Mouse (Mus musculus) telencephalon, adult 2 months (tissue): ENCODE measurements at regions not wholly inside any gene's neighbourhood (a gene's known extent, or its start where the extent isn't known, plus 50 kb on each side); places are given as distances from the start of the nearest gene placed in this dataset.
"Not testable (repeated sequence)": the region's sequence is repeated elsewhere in the genome, so short reads cannot be mapped to it uniquely, and the experiment has no call there.

Source experiments
- DNase-seq: peaks from one replicate; pipeline ENCODE4 v3.0.0-alpha.2; 2011; ENCODE audit warnings: low read depth, low spot score

DNA sequence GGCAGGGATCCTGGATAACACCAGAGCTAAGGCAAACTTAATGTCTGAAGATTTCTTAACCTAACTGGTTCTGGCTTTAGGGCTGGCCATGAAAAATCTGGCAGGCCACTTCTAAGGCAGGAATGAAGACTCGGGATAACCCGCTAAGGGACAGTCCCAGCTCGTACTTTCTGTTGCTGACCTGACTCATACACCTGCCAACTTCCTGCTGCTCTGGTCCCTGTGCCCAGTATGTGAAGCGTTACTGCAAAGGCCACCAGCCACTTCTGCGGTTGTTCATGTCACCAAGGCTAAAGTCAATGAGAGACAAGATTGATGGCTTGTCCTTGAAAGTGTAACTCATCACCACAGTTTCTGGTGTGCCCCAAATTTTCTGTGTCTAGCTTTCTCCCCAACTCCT is 125.3 kb upstream of the Arid1b start:
- DNase-seq: no peak

DNA sequence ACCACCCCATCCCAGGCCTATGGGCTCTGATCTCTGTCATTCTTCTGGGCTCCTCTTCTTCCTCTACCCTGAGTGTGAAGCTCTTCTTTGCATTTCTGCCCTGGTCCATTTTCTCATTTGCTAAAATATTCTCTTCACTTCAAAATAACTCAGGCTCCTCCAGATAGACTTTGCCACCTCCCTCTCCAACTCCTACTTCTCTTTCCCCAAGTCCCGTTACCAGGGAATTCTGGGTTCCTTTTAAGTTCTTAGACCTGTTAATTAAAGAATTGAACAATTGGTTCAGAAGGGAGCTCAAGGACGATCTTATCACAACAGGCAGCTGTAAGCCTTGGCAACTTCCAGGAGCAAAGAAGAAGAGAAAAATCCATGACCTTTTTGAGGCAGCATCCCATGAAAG is 122.9 kb upstream of the Arid1b start:
- DNase-seq: peak; percentile 44

GRCm38 (mm10) chr17:4874459-4874858 is 119.7 kb upstream of the Arid1b start:
- no peak for DNase-seq

- no peak for DNase-seq
These were observed 118.8 kb upstream of the Arid1b start for GRCm38 (mm10) chr17:4875086-4876046.

GRCm38 (mm10) chr17:4876431-4876830 is 117.7 kb upstream of the Arid1b start:
- DNase-seq: no peak

DNA sequence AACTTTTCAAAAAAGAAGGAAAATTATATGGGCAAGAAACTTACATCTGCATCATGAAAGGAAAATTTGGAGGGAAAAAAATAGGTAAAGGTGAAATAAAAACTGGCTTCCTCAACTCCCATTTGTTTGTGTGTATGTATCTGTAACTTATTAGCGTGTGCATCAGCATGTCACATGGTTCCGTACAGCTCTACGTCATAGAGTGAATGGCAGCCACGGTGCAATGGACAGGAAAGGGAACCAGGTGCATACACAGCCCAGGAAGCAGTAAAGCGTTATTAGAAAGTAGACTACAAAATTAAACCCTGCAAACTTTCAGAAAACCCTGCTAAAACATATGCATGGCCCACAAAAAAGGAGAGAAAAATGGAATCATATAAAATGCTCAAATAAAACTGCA is 112.7 kb upstream of the Arid1b start:
- DNase-seq: no peak

- DNase-seq: no peak
These were observed 110.0 kb upstream of the Arid1b start for GRCm38 (mm10) chr17:4884083-4884482.

DNA sequence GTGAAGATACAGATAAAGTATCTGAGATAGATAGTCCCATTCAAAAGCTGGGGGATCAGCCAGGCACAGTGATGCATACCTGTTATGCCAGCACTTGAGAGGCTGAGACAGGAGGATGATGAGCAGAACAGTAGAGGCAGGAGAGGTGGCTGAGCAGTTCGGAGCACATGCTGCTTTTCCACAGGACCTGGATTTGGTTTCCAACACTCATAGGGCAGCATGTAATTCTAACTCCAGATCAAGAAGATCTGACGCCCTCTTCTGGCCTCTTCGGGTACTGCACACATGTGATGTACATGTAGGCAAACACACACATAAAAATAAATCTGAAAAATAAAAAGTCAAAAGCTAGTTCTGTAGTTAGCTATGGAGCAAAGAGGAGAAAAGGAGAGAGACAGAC is 109.4 kb upstream of the Arid1b start:
- no peak for DNase-seq

DNA sequence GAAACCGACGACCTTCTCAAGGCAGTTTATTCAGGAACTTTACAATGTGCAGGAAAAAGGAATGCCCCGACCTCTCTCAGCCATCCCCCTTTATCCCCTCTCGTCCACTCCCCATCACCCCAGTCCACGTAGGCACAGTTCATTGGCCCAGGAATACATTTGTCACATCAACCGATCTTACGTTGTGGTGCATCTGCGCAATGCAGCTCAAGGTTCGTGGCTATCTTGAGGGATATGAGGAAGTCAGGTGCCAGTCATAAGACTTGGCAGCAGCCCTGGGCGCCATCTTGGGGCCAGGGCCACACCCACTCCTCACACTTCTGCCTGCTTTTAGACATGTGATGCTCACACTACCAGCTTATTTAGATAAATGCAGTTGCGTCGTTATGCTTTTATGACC is 106.8 kb upstream of the Arid1b start:
- DNase-seq: not testable (repeated sequence)

- DNase-seq: no peak
These were observed 104.6 kb upstream of the Arid1b start for GRCm38 (mm10) chr17:4889577-4889976.

DNA sequence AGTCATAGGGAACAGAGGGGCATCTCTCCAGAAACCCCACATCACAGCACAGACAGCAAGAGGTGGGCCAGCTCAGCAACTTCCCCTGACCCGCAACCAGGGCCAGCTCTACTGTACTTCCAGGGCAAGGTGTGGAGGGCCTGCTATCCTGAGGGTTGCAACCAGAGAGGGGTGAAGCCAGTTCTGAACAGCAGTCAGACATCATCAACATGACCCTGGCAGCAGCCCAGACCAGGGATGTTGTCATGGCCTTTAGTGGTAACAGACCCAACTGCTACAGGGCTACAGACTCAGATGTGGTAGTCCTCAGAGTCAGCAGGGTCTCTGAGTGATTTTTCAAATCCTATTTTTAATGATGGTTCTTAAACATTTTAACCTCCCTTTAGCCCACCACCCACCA is 104.0 kb upstream of the Arid1b start:
- DNase-seq: no peak

- no peak for DNase-seq
These were observed 102.6 kb upstream of the Arid1b start for GRCm38 (mm10) chr17:4891576-4891975.

GRCm38 (mm10) chr17:4894756-4895330 is 99.3 kb upstream of the Arid1b start:
- DNase-seq: not testable (repeated sequence)

GRCm38 (mm10) chr17:4903129-4903528 is 91.0 kb upstream of the Arid1b start:
- no peak for DNase-seq

- peak; percentile 48 for DNase-seq
These were observed 87.6 kb upstream of the Arid1b start for GRCm38 (mm10) chr17:4906504-4906903.

DNA sequence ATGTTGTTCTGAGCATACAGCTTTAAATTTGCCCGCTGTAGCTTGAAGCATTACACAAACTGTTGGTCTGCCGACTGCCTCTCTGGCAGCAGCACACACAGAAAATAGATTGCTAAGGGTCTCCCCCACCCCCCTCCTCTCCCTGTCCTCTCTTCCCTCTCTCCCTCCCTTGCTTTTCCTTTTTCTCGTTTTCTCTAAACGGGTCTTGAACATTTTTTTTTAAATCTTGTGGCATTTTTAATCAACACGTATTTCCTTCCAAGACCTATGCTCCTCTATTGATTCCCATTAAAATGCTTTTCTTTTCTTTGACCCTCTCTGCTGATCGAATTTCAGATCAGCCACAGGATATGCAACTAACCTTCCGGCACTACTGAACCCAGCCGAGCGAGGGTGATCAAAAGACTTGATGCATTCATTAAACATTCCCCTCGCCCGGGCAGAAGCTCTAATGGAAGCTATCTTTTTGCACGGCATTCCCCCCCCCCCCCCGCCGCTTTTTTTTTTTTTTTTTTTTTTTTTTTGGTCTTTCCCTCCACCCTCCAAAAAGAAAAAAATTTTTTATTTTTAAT is 86.9 kb upstream of the Arid1b start:
- peak; percentile 39 for DNase-seq

DNA sequence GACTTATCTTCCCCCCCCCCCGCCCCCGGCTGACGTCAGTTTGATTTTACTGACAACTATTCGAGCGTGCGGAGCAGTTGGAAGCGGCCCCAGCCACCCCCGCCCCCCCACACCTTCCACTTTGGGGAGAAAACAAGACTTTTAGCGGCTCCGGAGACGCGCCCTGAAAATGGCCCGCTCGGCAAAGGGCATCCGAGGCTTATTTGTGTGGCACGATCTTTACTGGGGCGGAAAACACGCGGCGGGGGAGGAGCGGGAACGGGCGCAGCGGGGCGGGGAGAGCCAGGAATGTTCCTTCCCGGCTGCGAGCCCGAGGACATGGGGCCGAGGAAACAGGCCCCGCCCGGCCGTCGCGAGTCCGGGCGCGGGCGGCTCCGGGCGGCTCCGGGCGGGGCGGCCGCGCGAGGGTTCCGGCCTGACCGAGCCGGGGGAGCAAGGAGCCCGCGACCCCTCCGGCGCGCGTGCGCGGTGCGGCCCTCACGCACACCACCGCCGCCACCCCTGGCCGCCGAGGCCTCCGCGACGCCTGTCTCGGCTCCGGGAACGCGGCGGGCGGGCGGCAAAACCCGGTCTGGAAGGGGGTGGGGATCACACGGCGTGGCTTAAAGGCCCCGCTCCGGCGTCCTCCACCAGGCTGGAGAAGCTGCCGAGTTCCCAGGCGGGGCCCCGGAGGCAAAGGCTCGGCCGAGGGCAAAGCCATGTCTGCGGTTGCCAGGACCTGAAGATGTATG is 86.1 kb upstream of the Arid1b start:
- DNase-seq: peak; percentile 68

- DNase-seq: no peak
These were observed 85.6 kb upstream of the Arid1b start for GRCm38 (mm10) chr17:4908572-4908965.

GRCm38 (mm10) chr17:4910182-4910581 is 84.0 kb upstream of the Arid1b start:
- no peak for DNase-seq

GRCm38 (mm10) chr17:4913001-4913400 is 81.1 kb upstream of the Arid1b start:
- no peak for DNase-seq

GRCm38 (mm10) chr17:4919866-4920495 is 74.2 kb upstream of the Arid1b start:
- DNase-seq: no peak

- DNase-seq: no peak
These were observed 73.0 kb upstream of the Arid1b start for GRCm38 (mm10) chr17:4921121-4921520.
